Comparison of ENCODE assay signal across 8 mouse cellular contexts in genomic region chr1:134196386-134196785, GRCm38 (mm10). TPM values are rescaled to one million over a fixed set of nuclear protein-coding genes. Genes with fewer than 3 reads are reported as not detected.
A peak's percentile ranks its signal among the peaks of the same experiment; 100 is the strongest.
DNase-seq lines count a peak whose midpoint lies in the region; ATAC-seq and TF ChIP-seq lines count a peak whose summit lies in the region.

No protein-coding gene starts in this region.

- H3K9me3 ChIP-seq in heart, embryonic 14.5 days (ENCODE audit: control insufficient read depth, low read length), result no peaks in the 10 kb centered on the region
- H3K9me3 ChIP-seq in lung, postnatal 0 days (ENCODE audit: low read length), result no peaks in the 10 kb centered on the region

- no peaks in the 10 kb centered on the region for H3K36me3 ChIP-seq in heart, embryonic 14.5 days (ENCODE audit: control insufficient read depth, insufficient read depth, low read length)
- no peaks in the 10 kb centered on the region for H3K36me3 ChIP-seq in lung, postnatal 0 days (ENCODE audit: insufficient read depth, low read length)

- peak; percentile 37 for DNase-seq in CD4-positive helper T cell, adult 2 months (ENCODE audit: low read depth, low spot score)
- DNase-seq in WW6 (ENCODE audit: low read depth, low spot score), result peak; percentile 36
- peak; percentile 82 to 83 for DNase-seq in layer of hippocampus, adult 2 months (ENCODE audit: low spot score in 2 of 2)
- DNase-seq in lung, postnatal 0 days (ENCODE audit: low spot score), result peak; percentile 86
- DNase-seq in right cerebral cortex, postnatal 36 days (ENCODE audit: low spot score in 2 of 2), result peak; percentile 71 to 74
- DNase-seq in urinary bladder, postnatal 25 days (ENCODE audit: low spot score), result peak; percentile 72

- no peak overlapping the region for H3K4me3 ChIP-seq in cortical plate, adult 2 months (ENCODE audit: insufficient read depth, low read length)
- no peak overlapping the region for H3K4me3 ChIP-seq in heart, embryonic 14.5 days (ENCODE audit: control insufficient read depth in 1 of 2, insufficient read depth in 1 of 2, low read depth in 1 of 2, low read length in 2 of 2)
- no peak overlapping the region for H3K4me3 ChIP-seq in layer of hippocampus, adult 2 months
- no peak overlapping the region for H3K4me3 ChIP-seq in lung, postnatal 0 days (ENCODE audit: low read depth, low read length)

- H3K27me3 ChIP-seq in heart, embryonic 14.5 days (ENCODE audit: control insufficient read depth, insufficient read depth, low read length), result no peaks in the 10 kb centered on the region
- H3K27me3 ChIP-seq in lung, postnatal 0 days (replicated peaks; ENCODE audit: insufficient read depth, low read length), result no peaks in the 10 kb centered on the region

- TF ChIP-seq CTCF in cortical plate, adult 2 months (IDR thresholded peaks at IDR 0.05; ENCODE audit: extremely low read depth, insufficient read depth, low read length), result peak; percentile 63
- peak; percentile 95 for TF ChIP-seq CTCF in layer of hippocampus, adult 2 months (conservative IDR thresholded peaks at IDR 0.05)
- peak; percentile 89 for TF ChIP-seq CTCF in lung, postnatal 0 days (IDR thresholded peaks at IDR 0.05)

- H3K27ac ChIP-seq in cortical plate, adult 2 months (ENCODE audit: insufficient read depth, low read length), result no peak overlapping the region
- peak overlapping the region; percentile 65 to 70; a peak in 3 of 4 replicates for H3K27ac ChIP-seq in heart, embryonic 14.5 days (replicated peaks in 1 of 2; ENCODE audit: control insufficient read depth in 1 of 2, insufficient read depth in 1 of 2, low read depth in 2 of 2, low read length in 2 of 2)
- peak overlapping the region; percentile 91 for H3K27ac ChIP-seq in layer of hippocampus, adult 2 months
- H3K27ac ChIP-seq in lung, postnatal 0 days (ENCODE audit: low read length), result peak overlapping the region; percentile 68

- peak overlapping the region; percentile 31; the same call in 1 of the 2 replicates for H3K4me2 ChIP-seq in heart, embryonic 14.5 days (ENCODE audit: low read length)
- no peak overlapping the region for H3K4me2 ChIP-seq in lung, postnatal 0 days (replicated peaks; ENCODE audit: low read depth, low read length)

- no peak for TF ChIP-seq POLR2A in cortical plate, adult 2 months (IDR thresholded peaks at IDR 0.05; ENCODE audit: extremely low read depth, insufficient read depth, low read length)

- no peak for TF ChIP-seq EP300 in lung, postnatal 0 days (IDR thresholded peaks at IDR 0.05)

- peaks cover 22% of the 10 kb centered on the region for H3K4me1 ChIP-seq in cortical plate, adult 2 months (ENCODE audit: control insufficient read depth, insufficient read depth, low read length)
- H3K4me1 ChIP-seq in heart, embryonic 14.5 days (ENCODE audit: control insufficient read depth in 2 of 2, insufficient read depth in 2 of 2, low read length in 2 of 2), result peaks cover 29 to 34% of the 10 kb centered on the region in 2 experiments
- H3K4me1 ChIP-seq in lung, postnatal 0 days (ENCODE audit: insufficient read depth, low read depth, low read length), result peaks cover 17% of the 10 kb centered on the region

- H3K9ac ChIP-seq in heart, embryonic 14.5 days (ENCODE audit: low read length), result no peak overlapping the region
- H3K9ac ChIP-seq in lung, postnatal 0 days (replicated peaks; ENCODE audit: low read depth), result no peak overlapping the region

- 62% methylated on average over 4 of the region's 4 CpGs for WGBS in heart, embryonic 14.5 days
- WGBS in lung, postnatal 0 days, result 64% methylated on average over 4 of the region's 4 CpGs

- no peak for ATAC-seq in heart, embryonic 14.5 days (ENCODE audit: insufficient number of reproducible peaks, insufficient read depth, low FRiP score, low read depth)
- peak; percentile 55 for ATAC-seq in lung, postnatal 0 days

RNA-seq across cellular contexts. Expression of gene Mybph, which starts 3.1 kb away (rescaled TPM):
- 0.17 and 0.23 TPM in 2 replicates for polyA plus RNA-seq in cortical plate, adult 2 months (2012; rRNA removed)
- polyA plus RNA-seq in heart, embryonic 14.5 days (2014; fragmentation: Nextera tagmentation; extraction: Ambion mirVana), result 0.12 and 0.27 TPM in 2 replicates
- total RNA-seq in layer of hippocampus, adult 2 months (2021), result not detected
- 0.18 and 0.38 TPM in 2 replicates for polyA plus RNA-seq in lung, postnatal 0 days (2015; fragmentation: Nextera tagmentation; extraction: Ambion mirVana)

RNA-seq across cellular contexts. Expression of gene Chil1, which starts 14.4 kb away (rescaled TPM):
- 18.0 and 18.1 TPM in 2 replicates for polyA plus RNA-seq in cortical plate, adult 2 months (2012; rRNA removed)
- 0.66 and 1.5 TPM in 2 replicates for polyA plus RNA-seq in heart, embryonic 14.5 days (2014; fragmentation: Nextera tagmentation; extraction: Ambion mirVana)
- 10 to 100 TPM; 11.1 to 12.4 TPM for total RNA-seq in layer of hippocampus, adult 2 months (2021)
- 550 and 782 TPM in 2 replicates for polyA plus RNA-seq in lung, postnatal 0 days (2015; fragmentation: Nextera tagmentation; extraction: Ambion mirVana)

RNA-seq across cellular contexts. Expression of gene Adora1, which starts 38.8 kb away (rescaled TPM):
- polyA plus RNA-seq in cortical plate, adult 2 months (2012; rRNA removed), result 154 and 161 TPM in 2 replicates
- 11.3 and 11.7 TPM in 2 replicates for polyA plus RNA-seq in heart, embryonic 14.5 days (2014; fragmentation: Nextera tagmentation; extraction: Ambion mirVana)
- 100 to 1,000 TPM; 202 to 221 TPM for total RNA-seq in layer of hippocampus, adult 2 months (2021)
- polyA plus RNA-seq in lung, postnatal 0 days (2015; fragmentation: Nextera tagmentation; extraction: Ambion mirVana), result 4.8 and 4.9 TPM in 2 replicates

Comparison
In these comparisons a context has a peak if more than half of its experiments do, and no peak if none do; other contexts are left out.
1. DNase-seq: peak in every context shown above with its lines; median percentile 86 in lung, postnatal 0 days; 82 in layer of hippocampus, adult 2 months; 72 in right cerebral cortex, postnatal 36 days; 72 in urinary bladder, postnatal 25 days; 37 in CD4-positive helper T cell, adult 2 months; 36 in WW6.
2. RNA of gene Chil1, which starts 14.4 kb away (polyA plus RNA-seq): 550 to 782 TPM in lung, postnatal 0 days; 18.0 to 18.1 TPM in cortical plate, adult 2 months and 0.66 to 1.5 TPM in heart, embryonic 14.5 days; every median in the first group is over 10 times any median in the second.
3. RNA of gene Adora1, which starts 38.8 kb away (polyA plus RNA-seq): 154 to 161 TPM in cortical plate, adult 2 months; 11.3 to 11.7 TPM in heart, embryonic 14.5 days and 4.8 to 4.9 TPM in lung, postnatal 0 days; every median in the first group is over 10 times any median in the second.
4. Peak in every context shown above with its lines, with median percentiles within 50 percentile points of each other: CTCF ChIP-seq.